Mouse (Mus musculus) gonadal fat pad, adult 2 months (tissue): ENCODE data around the gene Ndufa13. TPM values are rescaled to one million over a fixed set of nuclear protein-coding genes. Genes with fewer than 3 reads are reported as not detected.

Source experiments
- polyA plus RNA-seq: library from polyadenylated mRNA; depleted of rRNA; stranded (reverse); fragments of >200 nt; gene quantifications from 2 replicates; pipeline ENCODE4 v1.2.3, GENCODE M21; 2012; rRNA removed

Gene Ndufa13
- polyA plus RNA-seq, 1 experiment, result 106 TPM

Other genes with a start within 250 kb of the Ndufa13 start
- 1.7 and 2.4 TPM in 2 replicates for gene Zfp964, start 248.1 kb downstream of the Ndufa13 start, polyA plus RNA-seq
- 6.3 and 7.3 TPM in 2 replicates for gene Zfp869, start 191.8 kb downstream of the Ndufa13 start, polyA plus RNA-seq
- 2.5 TPM in 2 replicates for gene Zfp963, start 152.6 kb downstream of the Ndufa13 start, polyA plus RNA-seq
- 0.25 TPM in 1 of 2 replicates, not detected in the other for gene Gm20422, start 127.7 kb downstream of the Ndufa13 start, polyA plus RNA-seq
- 49.6 and 59.8 TPM in 2 replicates for gene Atp13a1, start 111.4 kb downstream of the Ndufa13 start, polyA plus RNA-seq
- gene Zfp866, start 111.4 kb downstream of the Ndufa13 start, polyA plus RNA-seq, result 8.9 and 11.0 TPM in 2 replicates
- 12.1 and 14.7 TPM in 2 replicates for gene Gmip, start 93.9 kb downstream of the Ndufa13 start, polyA plus RNA-seq
- gene Lpar2, start 80.1 kb downstream of the Ndufa13 start, polyA plus RNA-seq, result 1.8 and 2.6 TPM in 2 replicates
- 3.3 and 3.7 TPM in 2 replicates for gene Pbx4, start 70.1 kb downstream of the Ndufa13 start, polyA plus RNA-seq
- 1.0 and 1.1 TPM in 2 replicates for gene Cilp2, start 14.9 kb downstream of the Ndufa13 start, polyA plus RNA-seq
- 10.3 and 13.0 TPM in 2 replicates for gene Tssk6, start 374 bp downstream of the Ndufa13 start, polyA plus RNA-seq
- 3.7 and 4.8 TPM in 2 replicates for gene Yjefn3, start 154 bp upstream of the Ndufa13 start, polyA plus RNA-seq
- 51.1 and 68.3 TPM in 2 replicates for gene Gatad2a, start 93.8 kb upstream of the Ndufa13 start, polyA plus RNA-seq
- gene Mau2, start 140.2 kb upstream of the Ndufa13 start, polyA plus RNA-seq, result 64.8 and 71.9 TPM in 2 replicates
- 11.2 and 11.8 TPM in 2 replicates for gene Sugp1, start 140.3 kb upstream of the Ndufa13 start, polyA plus RNA-seq
- gene Tm6sf2, start 170.4 kb upstream of the Ndufa13 start, polyA plus RNA-seq, result 1.1 and 2.1 TPM in 2 replicates
- 0.09 and 0.14 TPM in 2 replicates for gene Hapln4, start 180.9 kb upstream of the Ndufa13 start, polyA plus RNA-seq
- 0.32 and 1.6 TPM in 2 replicates for gene Ncan, start 218.3 kb upstream of the Ndufa13 start, polyA plus RNA-seq
- 16.6 and 20.4 TPM in 2 replicates for gene Nr2c2ap, start 228.8 kb upstream of the Ndufa13 start, polyA plus RNA-seq
- gene Rfxank, start 236.6 kb upstream of the Ndufa13 start, polyA plus RNA-seq, result 23.4 and 23.8 TPM in 2 replicates
- 80.1 and 103 TPM in 2 replicates for gene Borcs8, start 236.9 kb upstream of the Ndufa13 start, polyA plus RNA-seq
- 0.08 and 0.36 TPM in 2 replicates for gene Mef2b, start 237.2 kb upstream of the Ndufa13 start, polyA plus RNA-seq